Mouse (Mus musculus) layer of hippocampus, adult 6 months (tissue): ENCODE measurements around the gene Cfi. TPM values are rescaled to one million over a fixed set of nuclear protein-coding genes. Genes with fewer than 3 reads are reported as not detected.

ENCODE experiments used
- long read RNA-seq, 2 experiments: library from polyadenylated mRNA; unstranded; transcript quantifications; one replicate each; pipeline ENCODE4 v2.0.0; 2019 to 2020
- polyA plus RNA-seq: library from polyadenylated mRNA; unstranded; fragments of <200 nt; fragmentation: Nextera tagmentation; gene quantifications from 2 replicates; pipeline ENCODE4 v1.2.3, GENCODE M21; 2021

The Cfi gene
- polyA plus RNA-seq: not detected in 2 replicates
- long read RNA-seq, experiment 1: 0 reads
- long read RNA-seq, experiment 2: 0 reads

GRCm38 (mm10) chr3:129835388-129835934 lies at the start of gene Cfi:
TSS of gene Cfi (plus strand) at chr3:129835884.

GRCm38 (mm10) chr3:129803765-129804164 lies 31.9 kb upstream of the Cfi start, which contains the start of gene Lrit3:
TSS of gene Lrit3 (minus strand) at chr3:129804030.

GRCm38 (mm10) chr3:129822206-129822775 lies 13.4 kb upstream of the Cfi start, which contains the start of gene Rrh:
TSS of gene Rrh (minus strand) at chr3:129822587.

GRCm38 (mm10) chr3:129831035-129831568 lies 4.6 kb upstream of the Cfi start, which contains the start of gene Gar1:
TSS of gene Gar1 (minus strand) at chr3:129831396.

GRCm38 (mm10) chr3:129878405-129879021 lies 42.8 kb downstream of the Cfi start, which contains the start of gene Pla2g12a:
TSS of gene Pla2g12a (plus strand) at chr3:129878606.

GRCm38 (mm10) chr3:129901271-129901809 lies 65.7 kb downstream of the Cfi start, which contains the start of gene Casp6:
TSS of gene Casp6 (plus strand) at chr3:129901425.

Other genes starting within 250 kb of the Cfi start
- 0.29 and 0.62 TPM in 2 replicates for gene Egf, start 80.6 kb upstream of the Cfi start, polyA plus RNA-seq
- not detected in 2 replicates for gene Lrit3, start 31.9 kb upstream of the Cfi start, polyA plus RNA-seq
- gene Rrh, start 13.3 kb upstream of the Cfi start, polyA plus RNA-seq: 5.2 TPM in 1 of 2 replicates, not detected in the other
- 4.8 and 5.8 TPM in 2 replicates for gene Gar1, start 4.5 kb upstream of the Cfi start, polyA plus RNA-seq
- gene Pla2g12a, start 42.7 kb downstream of the Cfi start, polyA plus RNA-seq: 17.5 and 23.2 TPM in 2 replicates
- gene Casp6, start 65.5 kb downstream of the Cfi start, polyA plus RNA-seq: 6.4 and 11.8 TPM in 2 replicates
- 11.7 and 12.9 TPM in 2 replicates for gene Mcub, start 134.3 kb downstream of the Cfi start, polyA plus RNA-seq
- gene Sec24b, start 225.7 kb downstream of the Cfi start, polyA plus RNA-seq: 34.3 and 44.9 TPM in 2 replicates